Mouse (Mus musculus) thymus, adult 2 months (tissue): ENCODE results near the gene Gm20696. TPM values are rescaled to one million over a fixed set of nuclear protein-coding genes. Genes with fewer than 3 reads are reported as not detected.

ENCODE experiments used
- DNase-seq: peaks from one replicate; pipeline ENCODE4 v3.0.0; 2021
- H3K27ac ChIP-seq: fragments of 200-500 bp; 2 replicates; pipeline ENCODE4 v1.5.1; 2012; ENCODE audit warnings: low read length, control low read depth; ENCODE audit not compliant: control insufficient read depth, insufficient read depth
- H3K27me3 ChIP-seq: fragments of 200-500 bp; 2 replicates; pipeline ENCODE4 v1.6.1; 2012; ENCODE audit warnings: mild to moderate bottlenecking, low read length, moderate library complexity, mixed read lengths; ENCODE audit not compliant: control insufficient read depth, insufficient read depth
- H3K36me3 ChIP-seq: fragments of 200-500 bp; 2 replicates; pipeline ENCODE4 v1.6.1; 2012; ENCODE audit warnings: mild to moderate bottlenecking, low read length, moderate library complexity; ENCODE audit not compliant: control insufficient read depth, insufficient read depth
- H3K4me1 ChIP-seq: fragments of 200-500 bp; replicated peaks from 2 replicates; pipeline ENCODE4 v1.6.1; 2012; ENCODE audit warnings: low read length; ENCODE audit not compliant: control insufficient read depth, insufficient read depth
- H3K4me3 ChIP-seq: fragments of 200-500 bp; 2 replicates; pipeline ENCODE4 v1.5.1; 2012; ENCODE audit warnings: mild to moderate bottlenecking, low read length, control low read depth, moderate library complexity; ENCODE audit not compliant: control insufficient read depth, insufficient read depth
- CTCF ChIP-seq: fragments of 200-500 bp; IDR thresholded peaks from 2 replicates; pipeline ENCODE4 v1.5.1; 2012; ENCODE audit warnings: mild to moderate bottlenecking, control low read depth, low read length, moderate library complexity, borderline replicate concordance; ENCODE audit not compliant: control insufficient read depth, poor library complexity, insufficient read depth; ENCODE audit errors: extremely low read depth
- POLR2A ChIP-seq: fragments of 200-500 bp; IDR thresholded peaks from 2 replicates; pipeline ENCODE4 v1.6.1; 2012; ENCODE audit warnings: mild to moderate bottlenecking, low read length, control low read depth, moderate library complexity; ENCODE audit not compliant: control insufficient read depth, poor library complexity, insufficient read depth; ENCODE audit errors: extremely low read depth
- WGBS: fragments of 180-500 bp; shearing (Covaris S2); methylation state at CpG from one replicate; pipeline ENCODE4 v1.1.7; 2018; 5-methylcytosine and 5-hydroxymethylcytosine counted together
- polyA plus RNA-seq: library from polyadenylated mRNA; depleted of rRNA; stranded (reverse); fragments of >200 nt; gene quantifications from 2 replicates; pipeline ENCODE4 v1.2.3, GENCODE M21; 2012

Gm20696 gene
- polyA plus RNA-seq, 1 experiment = 3.3 TPM

DNA sequence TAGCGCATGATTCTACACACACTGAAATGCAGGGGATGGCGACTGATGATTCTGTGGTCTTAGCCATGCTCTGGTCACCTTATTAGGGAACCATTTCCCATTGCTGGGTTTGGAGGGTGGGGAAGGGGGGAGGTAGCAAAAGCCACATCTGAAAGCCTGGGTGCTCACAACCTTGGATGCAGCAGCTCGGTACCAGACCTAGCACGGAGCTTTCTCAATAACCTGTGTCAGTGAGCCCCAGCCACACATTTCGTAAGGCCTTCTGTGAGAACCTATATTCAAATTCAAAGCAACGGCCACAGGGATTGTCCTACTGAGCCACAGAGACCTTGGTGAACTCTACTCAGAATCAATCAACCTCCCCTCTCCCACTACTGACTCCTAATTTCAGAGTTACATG is 254.0 kb downstream of the Gm20696 start:
- Histone ChIP-seq H3K4me3 (no peak overlapping the region), H3K27ac (no peak overlapping the region), H3K4me1 (peaks cover 17% of the 10 kb centered on the region), H3K36me3 (no peaks in the 10 kb centered on the region), H3K27me3 (no peaks in the 10 kb centered on the region)
- no peak for TF ChIP-seq CTCF
- no peak for TF ChIP-seq POLR2A
- 81% methylated on average over 6 of the region's 6 CpGs for WGBS
- DNase-seq = no peak

DNA sequence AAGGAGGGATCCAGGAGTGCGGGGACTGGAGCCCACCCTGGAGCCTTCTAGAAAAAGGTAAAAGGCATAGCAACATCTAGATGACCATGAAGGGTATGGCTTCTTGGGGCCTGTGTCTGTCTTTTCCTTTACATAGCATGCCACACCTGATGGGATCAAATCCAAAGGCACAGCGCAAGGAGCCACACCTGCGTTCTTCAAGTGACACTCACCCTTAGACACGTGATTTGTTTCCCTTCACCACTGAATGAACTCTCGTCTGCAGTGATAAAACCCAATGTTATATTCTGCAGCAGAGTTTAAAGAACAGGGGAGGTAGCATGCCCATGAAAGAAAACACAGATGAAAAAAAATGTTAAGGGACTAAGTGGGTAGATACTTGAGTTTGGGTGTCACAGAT is 257.0 kb downstream of the Gm20696 start:
- WGBS = 80% methylated on average over 5 of the region's 5 CpGs
- TF ChIP-seq CTCF = no peak
- TF ChIP-seq POLR2A = no peak
- Histone ChIP-seq H3K4me1 (peaks cover 17% of the 10 kb centered on the region), H3K36me3 (no peaks in the 10 kb centered on the region), H3K4me3 (no peak overlapping the region), H3K27ac (no peak overlapping the region), H3K27me3 (no peaks in the 10 kb centered on the region)
- DNase-seq = no peak

DNA sequence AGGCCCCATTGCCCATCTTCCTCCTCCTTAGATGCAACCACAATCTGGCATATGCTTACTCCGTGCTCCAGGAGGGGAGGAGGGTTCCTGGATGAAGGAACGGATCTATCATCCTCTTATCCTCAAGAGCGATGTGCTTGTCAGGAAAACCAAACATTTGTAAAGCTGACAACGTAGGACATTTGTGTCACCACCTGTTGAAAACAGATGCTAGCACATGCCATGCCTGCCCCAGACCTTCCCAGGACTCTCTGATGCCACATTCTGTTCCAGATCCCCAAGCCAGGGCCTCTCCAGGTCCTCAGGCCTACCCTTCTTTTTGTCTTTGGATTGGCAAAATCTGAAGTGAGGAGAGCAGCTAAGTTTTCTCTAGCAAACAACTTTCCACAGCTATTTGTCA is 257.7 kb downstream of the Gm20696 start:
- H3K4me1 ChIP-seq = peaks cover 17% of the 10 kb centered on the region

DNA sequence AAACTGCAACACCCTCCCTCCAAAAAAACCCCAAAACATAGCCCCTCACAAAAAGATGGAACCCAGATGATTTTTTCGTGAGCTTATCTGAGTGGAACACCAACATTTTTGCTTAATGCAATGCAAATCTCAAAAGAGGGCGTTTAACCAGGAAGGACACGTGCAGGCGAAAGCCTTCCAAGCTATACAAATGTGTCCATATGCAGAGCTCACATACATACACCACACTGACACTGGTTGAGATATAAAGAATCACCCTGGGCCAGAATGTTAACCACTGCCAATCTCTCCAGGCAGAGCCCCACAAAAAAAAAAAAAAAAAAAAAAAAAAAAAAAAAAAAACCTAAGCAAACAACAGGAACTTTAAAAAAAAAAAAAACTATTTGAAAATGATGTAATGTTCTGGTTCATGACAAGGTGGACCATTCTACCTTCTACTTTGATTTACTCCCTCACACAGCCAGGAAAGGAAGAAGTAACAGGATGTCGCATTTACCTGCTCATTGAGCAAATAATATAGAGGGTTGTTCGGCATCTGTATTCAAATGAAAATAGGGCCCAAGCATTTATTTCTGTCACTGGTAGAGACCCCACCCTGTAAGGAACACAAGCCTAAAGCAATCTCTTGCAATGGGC is 262.7 kb downstream of the Gm20696 start:
- Histone ChIP-seq H3K27ac (no peak overlapping the region; the same call in 1 of the 2 replicates), H3K4me3 (no peak overlapping the region), H3K36me3 (0 out of 2 replicates have a peak, but pooled peaks cover 4% of the 10 kb centered on the region), H3K4me1 (peaks cover 33% of the 10 kb centered on the region), H3K27me3 (no peaks in the 10 kb centered on the region)
- TF ChIP-seq POLR2A (no peak), CTCF (no peak)
- DNase-seq = no peak
- WGBS = 89% methylated on average over 6 of the region's 6 CpGs

More for the DNA sequence above, 257.7 kb downstream of the Gm20696 start:
- Histone ChIP-seq H3K27me3 (no peaks in the 10 kb centered on the region), H3K27ac (no peak overlapping the region), H3K4me3 (no peak overlapping the region), H3K36me3 (no peaks in the 10 kb centered on the region)
- TF ChIP-seq POLR2A (no peak), CTCF (no peak)
- WGBS = 90% methylated on average over 4 of the region's 4 CpGs
- no peak for DNase-seq

DNA sequence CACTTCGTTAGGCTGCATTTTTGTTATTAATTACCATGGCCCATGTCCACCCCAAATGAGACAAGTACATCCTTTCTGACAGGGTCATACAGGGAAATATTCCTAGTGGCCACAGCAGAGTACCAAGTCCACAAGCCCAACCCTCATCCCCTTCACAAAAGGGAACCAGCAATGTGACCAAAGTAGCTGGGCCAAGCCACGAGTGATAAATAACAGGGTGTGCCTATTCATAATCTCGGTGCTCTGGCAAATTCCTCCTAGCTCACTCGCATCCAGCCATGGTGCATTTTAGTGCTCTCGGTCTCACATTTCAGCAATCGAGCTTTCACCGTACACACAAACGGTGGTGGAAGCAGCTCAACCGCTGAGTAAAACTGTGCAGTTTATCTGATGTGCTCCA is 263.7 kb downstream of the Gm20696 start:
- WGBS = 78% methylated on average over 9 of the region's 9 CpGs
- no peak for DNase-seq

DNA sequence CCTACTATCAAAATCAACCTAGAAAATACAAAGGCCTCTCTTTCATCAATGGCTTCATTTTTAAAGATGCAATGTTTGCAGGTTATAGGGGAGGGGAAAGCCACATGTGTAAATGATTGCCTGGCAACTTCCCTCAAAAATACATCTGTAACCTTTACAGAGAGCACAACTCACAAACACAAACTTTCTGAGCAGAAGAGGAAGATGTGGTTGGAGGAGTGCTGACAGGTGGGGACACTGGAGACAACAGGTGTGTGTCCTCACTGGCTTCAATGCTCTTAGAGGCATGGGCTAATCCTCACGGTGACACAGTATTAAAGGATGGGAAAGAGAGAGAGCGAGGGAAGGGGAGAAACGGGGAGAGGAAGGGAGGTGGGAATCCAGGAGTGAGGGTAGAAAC is 264.2 kb downstream of the Gm20696 start:
- DNase-seq = no peak
- 49% methylated on average over 3 of the region's 3 CpGs for WGBS
- Histone ChIP-seq H3K4me1 (peaks cover 36% of the 10 kb centered on the region), H3K4me3 (no peak overlapping the region), H3K27me3 (no peaks in the 10 kb centered on the region), H3K36me3 (0 out of 2 replicates have a peak, but pooled peaks cover 4% of the 10 kb centered on the region), H3K27ac (peak overlapping the region; percentile 72)
- no peak for TF ChIP-seq POLR2A
- TF ChIP-seq CTCF = no peak

More for the DNA sequence above, 263.7 kb downstream of the Gm20696 start:
- Histone ChIP-seq H3K4me3 (no peak overlapping the region), H3K4me1 (peaks cover 34% of the 10 kb centered on the region), H3K27ac (peak overlapping the region; percentile 89), H3K27me3 (no peaks in the 10 kb centered on the region), H3K36me3 (0 out of 2 replicates have a peak, but pooled peaks cover 4% of the 10 kb centered on the region)
- TF ChIP-seq CTCF (no peak), POLR2A (no peak)

DNA sequence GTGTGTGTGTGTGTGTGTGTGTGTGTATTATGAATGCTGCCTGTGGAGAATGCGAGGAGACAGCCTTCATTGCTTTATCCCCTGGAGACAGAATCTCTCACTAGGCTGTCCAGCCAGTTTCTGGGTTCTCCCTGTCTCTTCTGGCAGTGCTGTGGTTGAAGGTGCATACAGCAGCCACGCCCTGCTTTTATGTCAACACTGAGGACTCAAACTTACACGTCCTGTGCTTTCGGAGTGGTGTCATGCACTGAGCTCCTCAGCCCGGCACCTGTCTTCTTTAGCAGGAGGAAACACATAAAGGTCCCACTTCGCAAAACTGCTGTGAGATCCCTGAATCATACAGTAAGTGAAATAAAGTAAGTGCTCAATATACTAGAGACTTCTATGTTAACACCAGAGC is 264.8 kb downstream of the Gm20696 start:
- 26% methylated on average over 6 of the region's 6 CpGs for WGBS
- H3K27me3 ChIP-seq = no peaks in the 10 kb centered on the region
- peaks cover 37% of the 10 kb centered on the region for H3K4me1 ChIP-seq
- no peak overlapping the region for H3K4me3 ChIP-seq
- 0 out of 2 replicates have a peak, but pooled peaks cover 4% of the 10 kb centered on the region for H3K36me3 ChIP-seq
- no peak for TF ChIP-seq CTCF
- peak overlapping the region; percentile 66 for H3K27ac ChIP-seq
- peak; percentile 67 for DNase-seq
